Mouse (Mus musculus) Patski (cell line): ENCODE results near the gene Phf21a. TPM values are rescaled to one million over a fixed set of nuclear protein-coding genes. Genes with fewer than 3 reads are reported as not detected.

Experiments used
- ATAC-seq: fragments of 100-300 bp; one replicate; pipeline ENCODE4 v1.8.0; 2021
- CTCF ChIA-PET: fragments of 350-600 bp; sonication (Branson Sonifier 250); formaldehyde crosslinking; loops from one replicate; lab custom pipeline; 2022; ENCODE audit warnings: inconsistent platforms; lab: Charles Lee
- POLR2A ChIA-PET: fragments of 350-600 bp; sonication (Branson Sonifier 250); formaldehyde crosslinking; loops from one replicate; lab custom pipeline; 2022; ENCODE audit warnings: antibody characterized with exemption, inconsistent platforms; lab: Charles Lee
- DNase-seq: peaks from one replicate; pipeline ENCODE4 v3.0.0-alpha.2; 2011; ENCODE audit warnings: low read depth, low spot score
- H3K27me3 ChIP-seq: fragments of 371-371 bp; one replicate; pipeline ENCODE4 v1.5.1; 2021
- CTCF ChIP-seq: fragments of 100-300 bp; IDR thresholded peaks from one replicate; pipeline ENCODE4 v1.5.1; 2021
- in situ Hi-C: fragments of 300-500 bp; cut with MboI; formaldehyde crosslinking; loops from 3 replicates; pipeline ENCODE4 v1.11.1; 2018; ENCODE audit warnings: low pct_unique_long_range_greater_than_20kb, mixed read lengths
- polyA plus RNA-seq: library from polyadenylated mRNA; unstranded; gene quantifications from one replicate; pipeline ENCODE4 v1.2.3, GENCODE M21; 2021

The Phf21a gene
- polyA plus RNA-seq, 1 experiment from 2014 or later: 69.9 TPM

- POLR2A ChIA-PET: no interaction called here
- no peak for ATAC-seq
- CTCF ChIA-PET: interaction anchor here (0.8 kb wide), 1 partner anchor 11 kb away, joined by 3 read pairs; no protein-coding TSS in a partner anchor
Measured at GRCm38 (mm10) chr2:92365568-92365967, 272.7 kb downstream of the Phf21a start.

GRCm38 (mm10) chr2:92367383-92368029 is 274.6 kb downstream of the Phf21a start:
- ATAC-seq: no peak
- no peak for TF ChIP-seq CTCF
- in situ Hi-C loops: no loop called here
- ChIA-PET POLR2A (no interaction called here), CTCF (no interaction called here)
- DNase-seq: no peak
- H3K27me3 ChIP-seq: no peaks in the 10 kb centered on the region

More at GRCm38 (mm10) chr2:92365568-92365967, 272.7 kb downstream of the Phf21a start:
- no peak for DNase-seq
- in situ Hi-C loops: no loop called here
- no peak for TF ChIP-seq CTCF
- no peaks in the 10 kb centered on the region for H3K27me3 ChIP-seq

- ATAC-seq: no peak
- ChIA-PET CTCF (no interaction called here), POLR2A (no interaction called here)
- no peaks in the 10 kb centered on the region for H3K27me3 ChIP-seq
- DNase-seq: no peak
- in situ Hi-C loops: no loop called here
- TF ChIP-seq CTCF: no peak
Measured at GRCm38 (mm10) chr2:92370375-92370774, 277.5 kb downstream of the Phf21a start.

DNA sequence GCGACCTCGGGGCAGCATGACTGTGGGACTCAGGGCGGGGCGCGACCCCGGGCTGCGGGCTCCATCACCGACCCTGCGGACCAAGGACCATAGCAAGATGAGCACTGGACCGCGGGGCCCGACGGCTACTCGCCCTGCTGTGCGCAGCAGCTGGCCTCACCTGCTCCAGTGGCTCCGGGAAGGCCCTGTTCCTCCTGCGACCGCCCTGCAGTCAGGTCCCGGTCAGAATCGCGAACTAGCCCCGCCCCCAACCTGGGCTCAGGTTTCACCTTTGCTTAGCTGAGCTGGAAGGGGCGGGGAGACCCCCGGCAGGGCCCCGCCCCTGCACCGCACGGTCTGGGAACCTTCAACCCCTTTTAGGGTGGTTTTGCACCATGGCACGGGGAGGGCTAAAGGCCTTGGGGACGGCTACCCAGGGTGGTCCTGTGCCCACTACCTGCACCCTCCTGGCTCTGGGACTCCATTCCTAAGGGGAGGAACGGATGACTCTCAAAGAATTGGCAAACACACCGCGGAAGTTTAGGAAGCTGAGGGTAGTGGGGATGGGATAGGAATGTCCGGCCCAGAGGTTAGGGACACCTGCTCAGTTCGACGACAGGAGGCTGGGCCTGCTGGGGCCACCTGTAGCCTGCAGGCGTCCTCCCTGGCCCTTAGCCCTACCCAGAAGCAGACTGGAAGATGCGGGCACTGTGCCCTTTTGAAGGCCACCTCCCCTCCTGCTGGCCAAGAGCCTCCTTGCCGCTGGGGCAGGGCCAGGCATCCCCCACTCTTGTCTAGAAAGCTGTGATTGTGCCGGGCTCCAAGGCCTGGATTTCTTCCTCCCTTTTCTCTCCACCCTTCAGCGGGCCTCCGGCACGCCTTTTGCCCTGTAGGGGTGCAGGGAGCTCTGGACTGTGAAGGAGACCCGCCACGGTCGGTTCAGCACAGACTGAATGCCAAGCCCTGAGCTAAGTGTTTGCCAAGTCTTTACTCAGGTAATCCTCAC is 278.2 kb downstream of the Phf21a start:
- peak; percentile 5 for ATAC-seq
- POLR2A ChIA-PET: interaction anchor here (0.7 to 1.2 kb wide), 2 partner anchors 15 to 56 kb away, joined by 3 read pairs; no protein-coding TSS in a partner anchor

DNA sequence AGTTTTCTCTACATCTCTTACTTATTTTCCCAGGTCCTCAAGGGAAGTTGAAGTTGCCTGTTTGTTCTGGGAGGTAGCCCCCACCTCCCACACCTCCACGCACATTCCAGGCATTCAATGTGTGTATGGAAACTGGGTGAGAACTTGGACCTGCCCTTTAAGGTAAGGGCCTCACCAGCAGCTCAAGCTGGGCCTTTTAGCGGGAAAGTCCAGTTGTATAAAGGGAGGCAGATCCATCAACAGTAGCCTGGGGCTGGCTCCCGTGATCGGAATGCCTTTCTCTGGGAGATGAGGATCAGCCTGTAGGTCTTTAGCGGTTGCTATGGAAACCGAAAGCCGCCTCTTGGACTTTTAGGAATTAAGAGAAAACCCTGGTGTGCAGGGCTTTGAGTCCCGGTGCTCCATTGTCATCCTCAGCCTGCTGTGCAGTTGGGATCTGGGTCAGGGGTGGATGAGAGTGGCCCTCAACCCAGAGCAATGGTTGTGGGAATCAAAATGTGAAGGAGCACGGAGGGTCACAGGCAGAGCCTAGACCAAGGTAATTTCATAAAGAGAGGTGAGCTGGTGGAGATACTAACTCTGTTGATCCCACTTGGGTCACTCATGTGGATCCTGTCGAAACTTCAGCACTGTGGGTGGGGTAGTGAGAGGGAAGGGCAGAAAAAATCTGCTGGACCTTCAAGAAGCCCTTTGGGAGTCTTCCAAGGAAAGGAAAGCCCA is 279.2 kb downstream of the Phf21a start:
- POLR2A ChIA-PET: interaction anchor here (1.2 kb wide), 1 partner anchor 55 kb away, joined by 3 read pairs; no protein-coding TSS in a partner anchor
- ATAC-seq (no peak), DNase-seq (no peak)
- in situ Hi-C loops: no loop called here
- H3K27me3 ChIP-seq: no peaks in the 10 kb centered on the region
- CTCF ChIA-PET: interaction anchor here (1.3 kb wide), 1 partner anchor 9 kb away, joined by 3 read pairs; no protein-coding TSS in a partner anchor
- no peak for TF ChIP-seq CTCF

More for the DNA sequence above, 278.2 kb downstream of the Phf21a start:
- H3K27me3 ChIP-seq: no peaks in the 10 kb centered on the region
- in situ Hi-C loops: no loop called here
- TF ChIP-seq CTCF: no peak
- peak; percentile 35 for DNase-seq
- CTCF ChIA-PET: no interaction called here

DNA sequence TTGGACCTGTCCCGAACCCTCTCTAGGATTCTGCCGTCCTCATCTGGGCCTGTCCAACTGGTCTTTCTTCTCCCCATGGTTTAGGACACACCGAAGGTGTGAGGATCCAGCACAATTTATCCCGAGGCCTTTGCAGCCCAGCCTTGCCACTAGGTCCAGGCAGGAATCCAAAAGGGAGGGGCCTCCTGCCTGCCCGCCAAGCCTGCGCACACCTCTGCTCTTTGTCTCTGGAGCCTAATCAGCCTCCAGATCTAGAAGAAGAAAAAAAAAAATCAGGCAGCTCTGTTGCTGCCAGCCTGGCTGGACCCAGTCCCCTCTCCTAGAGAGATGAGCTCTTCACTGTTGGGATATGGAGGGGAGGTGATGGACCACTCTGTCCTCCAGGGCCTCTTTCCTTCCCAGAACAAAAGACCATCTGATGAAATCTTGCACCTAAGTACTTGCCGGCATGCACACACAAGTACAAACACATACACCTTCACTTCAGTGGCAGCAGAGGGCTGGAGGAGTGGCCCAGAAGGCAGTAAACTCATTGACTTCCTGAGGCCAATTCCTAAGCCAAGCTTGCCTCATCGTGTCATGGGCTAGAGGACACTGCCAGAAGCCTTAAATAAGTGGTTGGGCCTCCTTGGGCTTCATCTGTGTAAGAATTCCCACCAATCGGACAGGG is 280.0 kb downstream of the Phf21a start:
- in situ Hi-C loops: no loop called here
- H3K27me3 ChIP-seq: no peaks in the 10 kb centered on the region
- ChIA-PET POLR2A (interaction anchor here (1.4 to 1.9 kb wide), 2 partner anchors 16 to 60 kb away, joined by 3 to 5 read pairs; partner anchors contain the start of gene Cry2), CTCF (interaction anchor here (1.3 kb wide), 2 partner anchors 10 to 50 kb away, joined by 3 to 5 read pairs; no protein-coding TSS in a partner anchor)
- ATAC-seq (no peak), DNase-seq (no peak)
- no peak for TF ChIP-seq CTCF

- DNase-seq: no peak
- H3K27me3 ChIP-seq: no peaks in the 10 kb centered on the region
- POLR2A ChIA-PET: interaction anchor here (1.4 to 1.9 kb wide), 2 partner anchors 15 to 60 kb away, joined by 3 to 5 read pairs; partner anchors contain the start of gene Cry2
- in situ Hi-C loops: no loop called here
- CTCF ChIA-PET: interaction anchor here (1.3 kb wide), 2 partner anchors 13 to 49 kb away, joined by 3 to 5 read pairs; no protein-coding TSS in a partner anchor
- TF ChIP-seq CTCF: no peak
- no peak for ATAC-seq
Measured at GRCm38 (mm10) chr2:92373437-92373813, 280.5 kb downstream of the Phf21a start.

- DNase-seq (no peak), ATAC-seq (no peak)
- no peak for TF ChIP-seq CTCF
- H3K27me3 ChIP-seq: no peaks in the 10 kb centered on the region
- ChIA-PET POLR2A (interaction anchor here (1.9 kb wide), 1 partner anchor 59 kb away, joined by 5 read pairs; the partner anchor contains the start of gene Cry2), CTCF (interaction anchor here (1.0 to 1.3 kb wide), 4 partner anchors 14 to 111 kb away, joined by 3 to 4 read pairs (median 4); partner anchors contain the start of gene Cry2)
- in situ Hi-C loops: no loop called here
Measured at GRCm38 (mm10) chr2:92374514-92374913, 281.6 kb downstream of the Phf21a start, which contains the start of the genes Pex16 and Large2. TSS of gene Pex16 (plus strand) at chr2:92374676. TSS of gene Large2 (minus strand) at chr2:92374869.

DNA sequence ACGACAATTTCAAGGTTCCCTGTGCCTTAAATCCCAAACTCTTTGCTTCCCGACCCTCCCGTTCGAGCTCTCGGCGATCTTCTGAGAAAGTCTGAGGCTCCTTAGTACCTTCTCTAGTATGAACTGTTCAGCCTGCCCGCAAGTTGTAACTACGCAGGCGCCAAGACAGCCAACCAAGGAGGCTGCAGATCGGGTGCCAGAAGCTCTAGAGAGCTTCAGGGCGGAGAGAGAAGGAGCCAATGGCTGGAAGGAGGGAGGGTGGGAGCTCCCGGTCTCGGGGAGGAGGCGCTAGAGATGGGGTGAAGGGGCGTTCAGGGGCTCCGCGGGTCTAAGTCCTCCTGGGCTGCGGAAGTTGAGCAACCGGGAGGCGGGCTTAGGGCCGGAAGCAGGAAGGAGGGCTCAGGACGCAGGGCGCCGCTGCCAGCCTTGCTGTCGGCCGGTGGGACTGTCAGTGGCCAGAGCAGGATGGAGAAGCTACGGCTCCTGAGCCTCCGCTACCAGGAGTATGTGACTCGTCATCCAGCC is 282.2 kb downstream of the Phf21a start:
- ChIA-PET POLR2A (interaction anchor here (0.8 to 1.9 kb wide), 3 partner anchors 13 to 193 kb away, joined by 3 to 5 read pairs (median 4); partner anchors contain the start of gene Cry2), CTCF (interaction anchor here (1.0 to 1.3 kb wide), 3 partner anchors 16 to 58 kb away, joined by 3 to 4 read pairs (median 4); partner anchors contain the start of gene Cry2)
- H3K27me3 ChIP-seq: no peaks in the 10 kb centered on the region
- in situ Hi-C loops: loop anchor here (5.0 kb wide), 1 partner anchor 57 kb away; the partner anchor contains the start of gene Cry2
- peak; percentile 89 for DNase-seq
- ATAC-seq: peak; percentile 97
- no peak for TF ChIP-seq CTCF
